20 mouse cellular contexts compared by ENCODE assay signal in genomic region chr10:34110863-34111465, GRCm38 (mm10). TPM values are rescaled to one million over a fixed set of nuclear protein-coding genes. Genes with fewer than 3 reads are reported as not detected.
DNase-seq lines count a peak whose midpoint lies in the region; ATAC-seq and TF ChIP-seq lines count a peak whose summit lies in the region.
"Had no signal": no experiment of that assay in that cellular context is flagged by ENCODE, and none has a peak within 500 bp of the region (broad histone marks: within the 10 kb centered on the region; RNA-seq: fewer than 3 reads in every experiment).

No protein-coding gene starts in this region.

- peak; percentile 63 for ATAC-seq in megakaryocyte, adult 5-6 weeks (ENCODE audit: poor library complexity, severe bottlenecking)
- ATAC-seq: forebrain, embryonic 15.5 days had no signal

- no peak for DNase-seq in gastrocnemius, adult 2 months
- DNase-seq in gastrocnemius, adult 8-10 months (ENCODE audit: low spot score in 2 of 2): no peak
- peak; percentile 80 for DNase-seq in T-cell, adult 2 months (ENCODE audit: low spot score)
- peak; percentile 35 for DNase-seq in thymus, postnatal 25 days
- no peak for DNase-seq in adrenal gland, postnatal 25 days
- DNase-seq in heart, adult 9 months (ENCODE audit: low spot score in 2 of 2): no peak
- no peak for DNase-seq in embryo, embryonic 9.5 days (ENCODE audit: extremely low spot score)
- DNase-seq: cerebellum, adult 9-10 months; heart, postnatal 4 days; kidney, adult 11 months had no signal

- TF ChIP-seq CTCF in gastrocnemius, adult 2 months (IDR thresholded peaks at IDR 0.05): no peak

- 0 out of 2 replicates have a peak overlapping the region, but pooled peaks have one; percentile 43 for H3K27ac ChIP-seq in gastrocnemius, adult 2 months
- H3K27ac ChIP-seq: forebrain, embryonic 15.5 days; hindbrain, embryonic 15.5 days; kidney, postnatal 0 days; liver, embryonic 14.5 days; macrophage; midbrain, embryonic 12.5 days; neural tube, embryonic 13.5 days had no signal

- intact Hi-C loops in gastrocnemius, adult 2 months (cut with DNase I): no loop called here

- H3K4me3 ChIP-seq in gastrocnemius, adult 2 months: no peak overlapping the region
- H3K4me3 ChIP-seq: forebrain, embryonic 15.5 days; heart, embryonic 12.5 days; hindbrain, embryonic 15.5 days; midbrain, embryonic 12.5 days; neural tube, embryonic 13.5 days had no signal

RNA-seq across cellular contexts. Expression of gene Calhm5, which starts 14.6 kb away (rescaled TPM):
- total RNA-seq in gastrocnemius, adult 2 months (2021): under 1 TPM; 0.31 to 0.38 TPM
- under 1 TPM; 0.17 to 0.67 (median 0.40) TPM for total RNA-seq in gastrocnemius, adult 8-10 months (2022)
- not detected in 2 replicates for total RNA-seq in megakaryocyte, adult 5-6 weeks (2015)
- not detected in 2 replicates for total RNA-seq in megakaryocyte, adult 5-6 weeks (2017)
- total RNA-seq in adrenal gland, postnatal 25 days (2021): 0.15 TPM in 1 of 2 replicates, not detected in the other
- total RNA-seq: monocyte, adult 5-6 weeks had no signal

RNA-seq across cellular contexts. Expression of gene Calhm6, which starts 16.8 kb away (rescaled TPM):
- total RNA-seq in gastrocnemius, adult 2 months (2021): not detected
- total RNA-seq in gastrocnemius, adult 8-10 months (2022): not detected
- 3.9 and 9.1 TPM in 2 replicates for total RNA-seq in megakaryocyte, adult 5-6 weeks (2015)
- total RNA-seq in megakaryocyte, adult 5-6 weeks (2017): 3.0 and 4.7 TPM in 2 replicates
- total RNA-seq in adrenal gland, postnatal 25 days (2021): 1.2 and 1.3 TPM in 2 replicates

Comparison
In these comparisons a context has a peak if more than half of its experiments do, and no peak if none do; other contexts are left out.
1. DNase-seq: peak in T-cell, adult 2 months (single experiment) and thymus, postnatal 25 days (single experiment); none in gastrocnemius, adult 2 months (single experiment), gastrocnemius, adult 8-10 months (0 of 2), adrenal gland, postnatal 25 days (single experiment), heart, adult 9 months (0 of 2) and embryo, embryonic 9.5 days (single experiment).